Mouse (Mus musculus): ENCODE data around the gene Ugt1a9. TPM values are rescaled to one million over a fixed set of nuclear protein-coding genes. Genes with fewer than 3 reads are reported as not detected.

The Ugt1a9 gene
- not detected for polyA plus RNA-seq (2017; shearing (Covaris generic))

GRCm38 (mm10) chr1:88070495-88070894 is at the start of gene Ugt1a9:
Gene Ugt1a9 (plus strand): TSS chr1:88070800.

GRCm38 (mm10) chr1:88055088-88055487 is 15.5 kb upstream of the Ugt1a9 start, which contains the start of gene Ugt1a10:
Gene Ugt1a10 (plus strand): TSS chr1:88055388.

GRCm38 (mm10) chr1:88087513-88087912 is 16.9 kb downstream of the Ugt1a9 start, which contains the start of gene Ugt1a8:
Gene Ugt1a8 (plus strand): TSS chr1:88087813.

GRCm38 (mm10) chr1:88094941-88095492 is 24.4 kb downstream of the Ugt1a9 start, which contains the start of gene Ugt1a7c:
Gene Ugt1a7c (plus strand): TSS chr1:88095062.

GRCm38 (mm10) chr1:88103019-88103418 is 32.4 kb downstream of the Ugt1a9 start, which contains the start of gene Ugt1a6b:
Gene Ugt1a6b (plus strand): TSS chr1:88103252.

GRCm38 (mm10) chr1:88134457-88135011 is 63.9 kb downstream of the Ugt1a9 start, which contains the start of gene Ugt1a6a:
Gene Ugt1a6a (plus strand): TSS chr1:88134809.

GRCm38 (mm10) chr1:88165711-88166110 is 95.1 kb downstream of the Ugt1a9 start, which contains the start of gene Ugt1a5:
Gene Ugt1a5 (plus strand): TSS chr1:88166012.

GRCm38 (mm10) chr1:88200456-88200855 is 129.9 kb downstream of the Ugt1a9 start, which contains the start of gene Ugt1a2:
Gene Ugt1a2 (plus strand): TSS chr1:88200601.

GRCm38 (mm10) chr1:88205294-88205922 is 134.8 kb downstream of the Ugt1a9 start, which contains the start of gene Dnajb3:
Gene Dnajb3 (minus strand): TSS chr1:88205782.

GRCm38 (mm10) chr1:88211812-88212211 is 141.2 kb downstream of the Ugt1a9 start, which contains the start of gene Ugt1a1:
Gene Ugt1a1 (plus strand): TSS chr1:88211959.

GRCm38 (mm10) chr1:88226670-88227379 is 156.2 kb downstream of the Ugt1a9 start, which contains the start of gene Mroh2a:
Gene Mroh2a (plus strand): TSS chr1:88226986.

Other genes starting within 250 kb of the Ugt1a9 start
- gene Dgkd, start 217.5 kb upstream of the Ugt1a9 start, polyA plus RNA-seq (2017; shearing (Covaris generic)): 128 TPM
- gene Usp40, start 62.2 kb upstream of the Ugt1a9 start, polyA plus RNA-seq (2017; shearing (Covaris generic)): 21.4 TPM
- not detected for gene Ugt1a10, start 15.4 kb upstream of the Ugt1a9 start, polyA plus RNA-seq (2017; shearing (Covaris generic))
- gene Ugt1a8, start 17.0 kb downstream of the Ugt1a9 start, polyA plus RNA-seq (2017; shearing (Covaris generic)): not detected
- 0.86 TPM for gene Ugt1a7c, start 24.3 kb downstream of the Ugt1a9 start, polyA plus RNA-seq (2017; shearing (Covaris generic))
- not detected for gene Ugt1a6b, start 32.5 kb downstream of the Ugt1a9 start, polyA plus RNA-seq (2017; shearing (Covaris generic))
- 0.14 TPM for gene Ugt1a6a, start 64.0 kb downstream of the Ugt1a9 start, polyA plus RNA-seq (2017; shearing (Covaris generic))
- gene Ugt1a5, start 95.2 kb downstream of the Ugt1a9 start, polyA plus RNA-seq (2017; shearing (Covaris generic)): not detected
- not detected for gene Ugt1a2, start 129.8 kb downstream of the Ugt1a9 start, polyA plus RNA-seq (2017; shearing (Covaris generic))
- gene Dnajb3, start 135.0 kb downstream of the Ugt1a9 start, polyA plus RNA-seq (2017; shearing (Covaris generic)): 1.0 TPM
- 0.12 TPM for gene Ugt1a1, start 141.2 kb downstream of the Ugt1a9 start, polyA plus RNA-seq (2017; shearing (Covaris generic))
- 1.2 TPM for gene Mroh2a, start 156.2 kb downstream of the Ugt1a9 start, polyA plus RNA-seq (2017; shearing (Covaris generic))
- 82.7 TPM for gene Hjurp, start 206.8 kb downstream of the Ugt1a9 start, polyA plus RNA-seq (2017; shearing (Covaris generic))
- gene Trpm8, start 206.9 kb downstream of the Ugt1a9 start, polyA plus RNA-seq (2017; shearing (Covaris generic)): not detected